Mouse (Mus musculus): ENCODE results near the gene Cpa1.

Gene Cpa1

DNA sequence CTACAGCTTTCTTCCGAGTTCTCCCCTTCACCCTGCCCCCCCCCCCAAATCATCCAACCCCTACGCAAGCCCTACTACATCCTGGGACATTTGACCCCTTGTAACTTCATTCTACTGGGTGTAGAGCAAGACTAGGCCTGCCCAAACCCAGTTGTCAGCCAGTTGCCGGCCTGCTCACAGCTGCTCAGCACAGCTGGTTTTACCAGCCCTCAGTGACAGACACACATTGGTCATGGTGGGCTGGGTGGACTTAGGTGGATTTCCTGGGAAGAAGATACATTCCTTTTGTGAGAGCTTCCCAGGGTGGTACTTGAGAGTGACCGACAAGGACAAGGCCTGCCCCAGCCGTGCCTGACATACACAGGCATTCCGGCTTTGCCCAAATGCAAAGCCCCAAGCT, 18.0 kb upstream of the Cpa1 start:
- no peak for DNase-seq (ENCODE audit: low read depth)

DNA sequence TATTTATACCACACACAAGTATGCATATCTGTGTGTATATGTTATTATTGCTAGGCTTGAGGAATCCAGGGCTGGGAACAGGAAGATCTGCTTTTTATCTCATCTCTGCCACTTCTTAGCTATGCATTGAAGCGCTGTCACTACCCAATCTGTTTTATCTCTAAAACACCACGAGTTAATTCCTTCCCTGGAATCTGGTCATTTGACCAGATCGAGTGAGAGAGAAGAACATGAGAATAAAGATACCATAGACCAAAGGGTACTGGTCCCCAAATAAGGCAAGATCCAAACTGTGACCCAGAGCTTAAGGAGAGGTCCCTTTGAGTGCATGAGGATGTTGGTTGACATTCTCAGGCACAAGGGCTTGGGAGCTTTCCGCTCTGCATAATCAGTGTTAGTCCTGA, 17.0 kb upstream of the Cpa1 start:
- no peak for DNase-seq (ENCODE audit: low read depth)

DNA sequence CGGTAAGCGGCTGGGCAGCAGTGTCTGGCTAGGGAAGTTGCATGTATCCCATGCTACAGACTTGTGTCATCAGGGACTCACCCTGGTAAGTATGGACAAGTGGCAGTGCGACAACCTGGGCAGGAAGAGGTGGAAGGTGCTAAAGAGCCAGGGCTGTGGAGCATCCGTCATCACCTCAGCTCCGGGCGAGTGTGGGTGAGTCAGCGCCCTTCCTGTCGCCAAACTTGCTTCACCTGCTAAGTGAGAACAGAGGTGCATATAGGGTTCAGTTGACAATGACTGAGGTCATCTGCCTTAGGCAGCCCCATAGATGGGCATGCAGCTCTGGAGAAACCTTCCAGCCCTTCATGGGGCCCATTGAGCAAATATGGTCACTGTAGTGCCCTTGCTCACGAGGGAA, 14.3 kb upstream of the Cpa1 start:
- DNase-seq (ENCODE audit: low read depth): no peak

DNA sequence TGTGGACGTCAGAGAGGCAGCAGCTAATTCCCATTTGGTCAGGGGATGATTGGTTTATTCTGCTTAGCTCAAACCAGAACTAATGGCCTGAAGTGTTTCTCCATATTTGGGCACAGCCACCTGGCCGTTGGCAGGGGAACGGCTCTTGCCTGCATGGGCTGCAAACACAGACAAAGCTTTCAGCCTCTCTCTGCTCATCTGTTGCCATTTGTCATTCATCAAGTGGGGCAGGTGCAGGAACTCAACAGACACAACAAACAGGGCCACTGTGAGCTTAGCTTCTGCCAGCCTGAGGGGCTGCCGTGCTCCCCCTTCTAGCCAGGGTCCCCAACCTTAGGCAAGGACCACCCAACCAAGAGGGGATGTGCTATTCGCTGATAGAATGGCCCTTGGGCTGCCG, 10.9 kb upstream of the Cpa1 start:
- no peak for DNase-seq (ENCODE audit: low read depth)

DNA sequence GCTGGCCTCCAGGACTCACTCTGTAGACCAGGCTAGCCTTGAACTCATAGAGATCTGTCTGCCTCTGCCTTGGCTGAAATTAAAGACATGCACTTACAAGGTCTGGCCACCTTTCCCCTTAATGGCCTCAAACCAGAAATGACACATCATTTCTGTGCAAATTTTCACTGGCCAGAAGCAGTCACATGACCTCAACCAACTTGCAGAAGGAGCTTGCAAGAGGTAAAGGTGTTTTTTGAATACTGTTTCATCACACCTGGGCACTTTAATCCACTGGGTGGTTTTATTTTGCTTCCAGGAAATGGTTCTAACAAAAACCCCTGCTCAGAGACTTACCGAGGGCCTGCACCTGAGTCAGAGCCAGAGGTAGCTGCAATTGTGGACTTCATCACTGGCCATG, 9.0 kb upstream of the Cpa1 start:
- no peak for DNase-seq (ENCODE audit: low read depth)

DNA sequence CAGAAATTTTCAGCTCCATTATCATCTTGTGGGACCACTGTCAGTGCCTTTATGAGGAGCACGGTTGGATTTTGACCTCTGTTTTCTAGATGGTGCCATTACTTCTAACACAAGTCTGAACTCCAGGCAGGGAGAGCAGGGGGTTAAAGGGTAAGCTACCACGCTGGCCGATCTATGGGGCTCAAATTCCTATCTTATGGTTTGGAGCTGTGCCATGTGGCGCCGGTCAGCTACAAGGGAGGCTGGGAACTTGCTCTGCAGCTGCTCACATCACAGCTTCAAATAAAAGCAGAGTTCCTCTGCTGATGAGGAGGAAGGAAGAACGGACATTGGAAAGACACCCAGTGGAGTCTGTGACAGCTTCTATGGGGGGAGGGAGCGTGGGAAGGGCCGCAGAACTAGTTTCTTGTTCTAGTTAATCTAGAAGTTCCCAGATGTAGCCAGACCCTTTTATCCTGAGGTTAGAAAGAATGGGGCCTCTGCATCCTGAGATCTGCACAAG, 3.6 kb upstream of the Cpa1 start:
- DNase-seq (ENCODE audit: low read depth): no peak

DNA sequence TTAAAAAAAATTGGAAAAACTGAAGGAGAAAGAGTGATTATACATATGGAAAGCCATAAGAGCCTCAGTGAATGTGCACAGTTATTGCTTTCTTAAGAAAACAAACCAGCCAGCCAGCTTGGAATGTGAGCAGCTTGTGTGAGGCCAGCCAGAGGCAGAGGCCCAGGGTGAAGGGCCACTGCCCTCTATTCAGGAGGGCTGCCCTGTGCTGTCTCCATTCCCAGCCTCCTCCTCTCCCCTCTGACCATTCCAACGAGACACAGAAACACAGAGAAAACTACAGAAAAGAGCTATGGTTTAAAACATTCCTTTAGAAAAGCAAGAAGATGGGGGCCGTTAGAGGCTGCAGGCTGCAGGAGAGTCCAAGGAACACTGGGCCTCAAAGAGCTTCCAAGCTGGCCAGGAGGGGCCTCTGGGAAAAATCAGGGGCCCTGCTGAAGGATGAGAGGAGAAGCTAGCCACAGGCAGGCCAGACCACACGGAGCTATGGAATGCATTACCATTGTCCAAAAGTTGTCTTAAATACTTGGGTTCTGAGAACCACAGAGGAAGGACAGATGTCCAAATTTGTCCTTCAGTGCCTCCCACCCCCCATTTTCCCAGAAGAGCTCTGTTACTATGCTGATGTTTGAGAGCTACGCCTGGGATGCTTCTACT, 2.7 kb upstream of the Cpa1 start:
- DNase-seq (ENCODE audit: low read depth): no peak

DNA sequence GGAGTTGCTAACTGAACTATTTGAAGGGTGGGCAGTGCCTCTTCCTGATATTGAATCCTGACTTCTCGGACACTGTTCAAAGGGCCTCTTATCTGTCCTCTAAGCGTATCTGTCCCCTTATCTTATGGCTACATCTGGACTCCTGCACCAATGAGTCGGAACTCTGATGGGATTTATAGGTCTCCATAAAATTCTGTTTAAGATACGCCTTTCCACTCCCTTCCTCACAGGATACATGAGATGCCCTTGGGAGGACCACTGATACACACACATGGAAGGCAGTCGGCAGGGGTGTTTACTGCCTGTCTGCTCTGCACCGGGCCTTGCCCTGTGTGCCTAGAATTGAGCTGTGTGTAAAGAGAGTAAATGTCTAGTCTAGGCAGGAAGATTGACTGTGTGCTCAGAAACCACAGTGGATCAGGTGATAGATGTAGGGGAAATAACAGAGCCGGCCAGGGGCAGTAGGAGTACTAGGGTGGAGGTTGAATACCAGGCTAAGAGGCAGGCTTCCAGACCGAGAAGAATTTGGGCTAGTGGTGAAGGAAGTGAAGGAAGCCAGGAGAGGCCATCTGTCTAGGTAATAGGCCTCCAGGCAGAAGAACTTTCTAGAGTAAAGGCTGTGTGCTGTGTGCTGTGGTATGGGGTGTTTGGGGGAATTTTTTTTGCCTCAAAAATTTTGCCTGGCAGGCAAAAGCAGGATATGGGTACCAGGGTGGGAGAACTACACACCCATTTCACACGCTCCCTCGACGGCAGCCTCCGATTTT, 4.9 kb downstream of the Cpa1 start:
- no peak for DNase-seq (ENCODE audit: low read depth)

DNA sequence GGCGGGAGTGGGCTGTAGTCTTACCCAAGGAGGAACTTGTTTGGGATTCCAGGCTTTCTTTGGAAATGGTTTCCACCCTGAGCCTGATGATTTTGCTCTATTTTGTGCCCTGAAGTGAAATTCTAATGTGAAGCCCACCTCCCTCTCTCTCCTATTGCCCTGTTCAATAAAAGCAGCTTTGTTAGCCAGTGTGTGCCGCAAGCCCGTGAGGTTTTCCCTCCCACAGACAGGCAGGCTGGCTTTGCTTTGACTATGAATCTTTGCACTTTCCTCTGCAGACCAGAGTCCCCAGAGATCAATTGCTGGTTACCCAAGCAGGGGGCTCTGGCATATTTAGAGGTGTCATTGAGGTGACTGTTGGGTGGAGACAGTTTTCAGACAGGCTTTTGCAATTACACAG, 5.4 kb downstream of the Cpa1 start:
- no peak for DNase-seq (ENCODE audit: low read depth)

DNA sequence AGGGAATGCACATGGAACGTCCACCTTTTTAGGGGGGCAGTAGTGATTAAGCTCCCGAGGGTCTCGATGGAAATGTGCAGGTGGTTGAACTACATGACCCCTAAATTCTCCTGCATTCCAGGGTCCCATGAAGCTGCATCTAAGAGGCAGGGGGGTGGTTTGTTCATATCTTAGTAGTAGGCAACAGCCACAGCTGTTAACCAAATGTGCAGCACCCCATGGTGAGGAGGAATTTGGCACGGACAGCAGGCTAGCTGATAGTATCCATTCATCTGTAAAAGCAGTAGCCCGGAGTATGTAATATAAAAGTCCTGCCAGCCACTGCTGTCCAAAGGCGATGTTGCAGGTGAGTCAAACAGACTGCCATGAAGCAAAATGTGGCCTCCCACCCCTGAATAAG, 6.4 kb downstream of the Cpa1 start:
- DNase-seq (ENCODE audit: low read depth): no peak

DNA sequence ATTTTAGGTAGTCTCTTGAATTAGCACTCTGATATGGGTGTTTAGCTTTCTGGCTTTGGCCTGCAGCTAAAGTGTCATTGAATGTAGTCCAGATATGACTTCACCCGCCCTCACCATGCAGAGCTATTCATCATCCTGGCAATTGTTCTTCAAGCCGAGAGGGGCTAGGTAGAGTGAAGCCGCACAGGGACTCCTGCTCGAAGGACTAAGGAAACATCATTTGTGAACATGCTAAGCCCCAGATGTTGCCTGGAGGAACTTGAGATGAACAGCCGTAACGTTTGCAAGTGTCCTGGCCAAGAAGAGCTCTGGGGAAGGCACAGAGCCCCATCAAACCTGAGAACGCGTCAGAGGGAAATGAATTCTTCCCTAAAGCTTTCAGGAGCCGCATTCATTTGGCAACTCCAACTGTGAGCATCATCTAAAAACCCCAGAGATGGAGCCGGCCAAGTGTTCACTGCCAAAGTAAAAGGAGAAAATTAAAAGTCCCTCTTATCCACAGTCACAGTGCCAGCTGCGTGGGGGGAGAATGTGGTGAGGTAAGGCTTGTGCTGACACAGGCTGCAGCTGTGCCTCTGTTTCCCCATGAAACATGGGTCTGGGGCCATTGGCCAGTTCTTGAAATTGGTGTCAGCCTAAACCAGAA, 10.8 kb downstream of the Cpa1 start:
- DNase-seq (ENCODE audit: low read depth): no peak

DNA sequence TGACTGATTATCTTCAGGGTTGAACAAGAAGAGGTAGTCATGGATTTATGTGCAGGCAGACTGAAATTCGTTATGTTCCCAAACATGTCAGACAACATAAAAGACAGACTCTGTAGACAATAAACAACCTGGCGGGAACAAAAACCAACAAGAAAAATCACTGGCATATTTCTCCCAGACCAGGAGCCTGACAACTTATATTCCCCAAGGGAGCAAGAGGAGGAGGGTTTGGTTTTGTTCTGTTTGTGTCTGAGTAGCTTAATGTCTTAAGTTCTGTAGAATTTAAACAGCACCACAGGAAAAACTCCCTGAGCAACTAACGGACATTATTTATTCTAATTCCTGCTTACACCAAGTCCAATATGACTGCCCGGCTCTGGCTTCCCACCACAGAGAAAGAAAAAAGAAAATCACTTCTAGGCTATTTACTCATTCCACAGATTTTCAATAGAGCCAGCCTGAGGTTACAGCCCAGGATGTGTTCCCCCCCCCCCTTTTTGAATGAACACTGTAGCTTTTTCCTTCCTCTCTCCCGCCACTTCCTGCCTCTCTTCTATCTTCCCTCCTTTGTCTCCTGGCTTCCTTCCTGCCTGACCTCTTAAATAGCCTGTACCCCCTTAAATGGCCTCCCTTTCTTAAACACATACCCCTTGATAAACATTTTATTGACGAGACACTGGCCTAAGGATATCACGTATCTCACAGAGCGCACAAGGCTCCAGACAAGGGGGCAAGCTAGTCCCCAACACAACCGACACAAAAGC, 13.6 kb downstream of the Cpa1 start:
- DNase-seq (ENCODE audit: low read depth): no peak

DNA sequence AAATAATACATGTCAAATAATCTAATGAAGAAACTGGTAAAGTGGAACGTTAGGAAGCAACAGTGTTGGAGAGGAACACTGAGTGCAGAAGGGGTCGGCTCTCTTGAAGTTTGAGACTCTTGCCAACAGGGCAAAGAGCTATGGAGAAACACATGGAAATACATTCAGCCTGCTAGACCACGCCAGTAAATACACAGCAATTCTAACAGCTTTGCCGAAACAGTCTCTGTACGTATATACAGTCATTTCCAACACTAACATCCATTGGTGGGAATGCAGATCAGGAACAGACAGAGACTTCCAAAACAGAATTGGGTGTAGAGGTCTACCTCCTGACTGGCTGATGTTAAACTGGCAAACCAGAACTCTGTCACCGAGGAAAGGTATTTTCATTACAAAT, 14.5 kb downstream of the Cpa1 start:
- DNase-seq (ENCODE audit: low read depth): no peak

DNA sequence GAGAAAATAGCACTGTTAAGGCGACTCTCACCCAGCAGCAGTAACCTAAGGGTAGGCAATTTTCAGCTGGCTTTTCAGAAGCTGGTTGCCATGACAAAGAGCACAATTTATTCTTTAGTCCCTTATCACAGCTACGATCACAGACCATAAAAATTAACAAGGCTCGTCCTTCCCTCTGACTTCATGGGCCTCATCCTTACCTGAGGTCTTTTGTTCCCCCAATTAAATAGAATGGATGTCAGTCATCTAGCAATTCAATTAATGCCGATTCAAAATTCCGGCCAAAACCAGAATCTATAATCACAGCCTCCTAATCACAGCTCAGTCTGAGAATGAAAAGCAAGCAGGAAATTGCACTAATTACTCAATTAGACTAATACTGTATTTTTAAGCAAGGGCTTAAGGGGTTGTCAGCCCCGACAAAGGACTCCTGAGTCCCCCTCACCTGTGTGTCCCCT, 15.4 kb downstream of the Cpa1 start:
- no peak for DNase-seq (ENCODE audit: low read depth)

DNA sequence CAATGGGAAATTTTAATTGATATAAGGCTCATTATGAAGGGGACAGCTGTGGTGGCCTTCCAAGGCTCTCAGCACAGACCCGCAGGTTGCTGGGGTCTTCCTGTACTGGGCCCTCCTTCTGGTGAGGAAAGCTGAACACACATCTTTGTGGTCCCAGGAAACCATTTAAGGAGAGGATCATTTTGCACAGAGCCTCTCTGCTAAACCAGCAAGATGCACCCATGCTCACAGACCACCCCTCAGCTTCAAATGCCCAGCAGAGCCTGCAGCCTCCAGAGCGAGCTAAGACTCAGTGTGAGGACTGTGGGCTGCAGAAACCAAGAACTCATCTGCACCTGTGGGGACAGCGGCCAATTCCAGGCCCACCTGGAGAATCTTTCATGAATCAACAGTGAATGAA, 15.9 kb downstream of the Cpa1 start:
- DNase-seq (ENCODE audit: low read depth): no peak

DNA sequence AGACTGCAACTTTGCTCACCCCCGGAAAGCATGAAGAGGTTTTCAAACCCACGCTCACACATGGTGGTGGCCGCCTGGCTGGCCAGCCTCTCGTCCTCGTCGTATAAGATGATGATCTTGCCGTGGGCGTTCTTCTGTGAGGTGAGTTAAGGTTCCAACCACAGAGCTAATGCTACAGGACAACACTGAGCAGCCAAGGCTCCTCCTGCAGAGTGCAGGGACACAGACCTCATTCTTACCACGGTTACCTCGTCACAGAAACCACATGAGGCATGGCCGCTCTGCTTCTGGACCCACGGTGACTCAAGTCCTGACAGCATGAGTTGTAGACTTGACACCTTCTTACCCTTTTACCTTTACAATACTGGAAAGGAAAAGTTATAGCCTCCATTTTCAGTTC, 18.3 kb downstream of the Cpa1 start:
- peak; percentile 30 for DNase-seq (ENCODE audit: low read depth)

DNA sequence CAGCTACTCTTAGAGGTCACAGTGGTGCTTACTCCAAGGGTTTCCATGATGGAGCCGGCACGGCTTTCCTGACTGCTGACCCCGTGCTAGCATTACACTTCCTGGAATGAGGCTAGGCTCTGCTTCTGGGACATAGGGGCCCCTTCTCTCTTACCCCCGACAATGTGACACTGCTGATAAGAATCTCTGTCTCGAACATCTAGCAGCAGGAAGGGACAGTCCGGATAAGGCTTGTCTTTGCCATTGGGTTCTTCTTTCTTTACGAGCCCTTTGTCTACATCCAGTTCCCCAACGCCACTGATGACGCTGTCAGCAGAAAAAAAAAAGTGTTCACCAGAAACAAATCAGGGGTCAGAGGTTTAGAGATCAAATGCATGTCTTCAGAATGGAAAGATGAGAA, 19.6 kb downstream of the Cpa1 start:
- no peak for DNase-seq (ENCODE audit: low read depth)

DNA sequence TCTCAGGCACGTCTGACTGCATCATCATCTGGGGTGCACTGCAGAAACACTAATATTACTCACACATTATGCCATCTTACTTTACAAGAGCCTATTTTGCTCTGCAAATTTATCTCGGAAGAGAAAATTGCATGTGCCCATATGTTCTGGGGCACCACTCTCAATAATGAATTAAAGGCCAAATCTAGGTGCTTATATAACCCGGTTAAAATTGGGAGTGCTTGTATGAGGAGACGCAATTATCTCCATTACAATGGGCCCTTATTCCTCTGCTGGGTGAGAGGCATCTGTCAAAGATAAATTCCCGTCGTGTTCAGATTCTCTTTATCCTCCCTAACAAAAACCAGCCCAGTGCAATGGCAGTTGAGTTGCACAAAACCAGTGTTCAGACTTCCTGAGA, 25.8 kb downstream of the Cpa1 start:
- no peak for DNase-seq (ENCODE audit: low read depth)

DNA sequence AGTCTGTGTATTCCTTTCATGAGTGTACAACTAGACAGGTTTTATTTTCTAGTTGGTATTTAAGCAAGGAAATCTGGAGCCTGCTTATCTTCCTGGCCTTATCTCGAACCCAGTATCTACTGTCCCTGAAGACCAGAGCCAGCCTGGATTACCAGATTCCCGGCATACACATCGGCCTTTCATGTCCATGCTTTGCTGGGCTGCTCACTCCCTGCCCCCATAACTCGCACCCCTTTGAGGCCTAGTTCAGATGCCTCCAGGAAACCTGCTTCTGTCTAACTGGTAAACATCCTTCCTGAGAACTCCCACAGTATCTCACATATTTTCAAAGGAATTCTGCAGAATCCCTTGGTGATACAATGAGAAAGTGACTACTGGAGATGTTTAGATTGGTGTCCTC, 26.3 kb downstream of the Cpa1 start:
- no peak for DNase-seq (ENCODE audit: low read depth)

DNA sequence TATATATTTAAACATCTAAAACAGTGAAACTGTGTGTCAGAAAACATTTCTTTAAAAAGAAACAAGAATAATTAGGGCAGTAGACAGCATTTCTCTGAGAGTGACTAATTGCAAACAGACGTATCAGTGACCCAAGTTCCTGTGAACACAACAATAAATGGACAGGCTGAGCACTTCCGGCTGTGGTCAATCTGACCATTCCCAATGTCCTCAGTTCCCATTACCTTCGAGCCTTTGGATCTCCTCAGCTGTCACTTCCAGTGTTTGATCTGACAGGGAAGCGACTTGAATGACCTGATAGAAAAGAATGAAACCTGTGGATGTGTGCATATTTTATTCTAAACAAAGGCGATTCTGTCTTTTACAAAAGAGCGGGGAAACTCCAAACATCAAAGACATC, 27.0 kb downstream of the Cpa1 start:
- DNase-seq (ENCODE audit: low read depth): no peak

DNA sequence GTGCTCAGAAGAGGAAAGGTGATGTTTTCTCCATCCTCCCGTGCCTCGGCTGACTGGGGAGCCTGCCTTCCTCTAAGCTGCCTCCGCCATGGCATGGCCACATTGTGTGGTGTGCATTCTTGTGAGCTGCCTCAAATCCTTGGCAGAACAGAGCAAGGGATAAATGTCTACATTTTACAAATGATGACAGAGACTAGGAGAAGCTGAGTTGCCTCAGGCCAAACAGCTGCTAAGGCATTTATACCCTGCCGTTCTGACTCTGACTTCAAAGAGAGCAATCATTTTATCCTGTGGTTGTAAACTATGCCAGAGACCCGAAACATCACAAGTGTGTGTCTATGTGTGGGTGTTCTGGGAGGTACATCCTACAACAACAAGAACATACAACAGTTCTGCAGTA, 28.6 kb downstream of the Cpa1 start:
- no peak for DNase-seq (ENCODE audit: low read depth)

DNA sequence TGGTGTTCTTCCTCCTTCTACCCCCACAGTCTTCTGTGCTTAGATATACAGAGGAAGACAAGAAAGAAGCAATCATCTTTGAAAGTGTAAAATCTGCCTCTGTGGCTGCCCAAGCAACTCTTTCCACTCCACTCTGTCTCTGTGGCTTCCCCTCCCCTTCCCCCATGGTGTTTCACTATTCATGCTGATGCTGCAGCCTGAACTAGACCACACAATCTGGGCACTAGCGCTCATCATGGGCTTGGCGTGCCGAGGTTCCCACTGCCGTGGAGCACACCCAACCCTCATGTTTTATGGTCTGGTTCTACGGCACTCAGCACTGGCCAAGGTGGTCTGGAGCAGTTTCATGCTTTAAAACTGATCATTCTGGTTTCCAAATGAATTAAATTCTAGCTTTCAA, 32.7 kb downstream of the Cpa1 start:
- peak; percentile 50 for DNase-seq (ENCODE audit: low read depth)
